Mouse (Mus musculus) mouse trophoblast stem cell (cell line): ENCODE measurements around the gene Pmm2.

Source experiments
- in situ Hi-C, 2 experiments: fragments of 300-500 bp; cut with MseI, MboI; formaldehyde crosslinking; loops; 2 replicates in 1 of 2; 3 replicates in 1 of 2; pipeline ENCODE4 v1.15.1; 2025

Pmm2 gene

GRCm38 (mm10) chr16:8655599-8655998 is 18.1 kb downstream of the Pmm2 start:
- in situ Hi-C loops, result loop anchor here in 1 of 2 experiments (10.0 kb wide), 1 partner anchor 161 kb away; no protein-coding TSS in a partner anchor

- in situ Hi-C loops, result loop anchor here in 1 of 2 experiments (10.0 kb wide), 1 partner anchor 161 kb away; no protein-coding TSS in a partner anchor
Measured at GRCm38 (mm10) chr16:8656256-8656655, 18.8 kb downstream of the Pmm2 start.

DNA sequence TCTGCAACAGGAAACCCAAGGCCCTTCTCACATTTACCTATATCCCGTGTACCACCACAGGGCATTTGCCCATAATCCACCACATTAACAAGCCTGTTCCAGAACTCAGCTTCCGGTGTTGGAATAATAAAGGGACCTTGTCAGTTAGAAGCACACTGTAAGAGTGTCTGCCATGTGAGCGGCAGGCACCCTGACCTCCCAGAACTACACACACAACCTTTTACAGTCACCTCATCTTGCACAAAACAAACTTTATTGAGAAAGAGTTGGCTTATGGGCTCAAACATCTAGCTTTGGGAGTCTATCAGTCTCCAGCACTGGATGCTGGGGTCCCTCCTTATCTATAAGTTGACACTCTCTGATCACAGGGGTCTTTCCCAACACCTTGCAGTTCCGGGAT is 20.9 kb downstream of the Pmm2 start:
- in situ Hi-C loops, result loop anchor here in 1 of 2 experiments (10.0 kb wide), 1 partner anchor 164 kb away; no protein-coding TSS in a partner anchor

DNA sequence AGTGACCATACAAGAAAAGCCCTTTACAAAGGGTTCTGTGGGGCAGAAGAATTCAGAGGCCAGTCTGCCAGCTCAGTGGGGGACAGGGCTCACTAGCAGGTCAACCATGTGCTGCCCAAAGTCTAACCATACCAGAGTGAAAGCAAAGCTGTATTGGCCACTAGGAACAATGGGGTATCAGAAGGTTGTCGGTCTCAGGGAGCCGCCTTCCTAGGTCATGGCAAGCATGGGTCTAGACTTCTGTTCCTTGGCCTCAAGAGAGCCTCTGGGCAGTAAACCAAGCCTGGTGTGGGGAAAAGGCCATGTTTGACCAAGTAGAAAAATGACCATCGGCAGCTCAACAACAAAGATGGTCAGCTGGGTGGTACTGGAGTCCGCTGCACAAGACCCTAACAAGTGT is 21.3 kb downstream of the Pmm2 start:
- in situ Hi-C loops, result loop anchor here in 1 of 2 experiments (10.0 kb wide), 1 partner anchor 164 kb away; no protein-coding TSS in a partner anchor

GRCm38 (mm10) chr16:8663022-8663421 is 25.5 kb downstream of the Pmm2 start:
- in situ Hi-C loops, result no loop called here

GRCm38 (mm10) chr16:8663606-8664539 is 26.4 kb downstream of the Pmm2 start:
- in situ Hi-C loops, result no loop called here

GRCm38 (mm10) chr16:8665367-8665766 is 27.9 kb downstream of the Pmm2 start:
- in situ Hi-C loops, result no loop called here

DNA sequence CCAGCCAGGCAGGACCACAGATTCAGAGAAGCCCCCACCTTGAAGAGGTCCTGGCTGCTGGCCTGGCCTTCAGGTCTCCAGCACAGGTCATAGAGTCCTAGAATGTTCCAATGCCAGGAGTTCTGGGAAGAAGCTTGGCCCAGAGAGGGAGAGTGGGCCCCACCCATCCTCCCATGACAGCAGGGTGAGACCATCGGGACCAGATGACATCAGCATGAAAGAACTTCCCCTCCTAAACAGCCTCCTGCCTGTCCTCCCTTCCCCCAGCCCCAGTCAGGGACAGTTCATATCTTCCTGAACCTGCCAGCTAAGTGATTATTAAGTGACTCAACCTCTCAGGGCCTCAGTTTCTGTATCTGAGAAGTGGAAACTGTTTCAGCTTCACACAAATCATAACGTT is 29.0 kb downstream of the Pmm2 start:
- in situ Hi-C loops, result no loop called here

- in situ Hi-C loops, result no loop called here
Measured at GRCm38 (mm10) chr16:8667261-8667660, 29.8 kb downstream of the Pmm2 start.

GRCm38 (mm10) chr16:8667814-8668213 is 30.3 kb downstream of the Pmm2 start:
- in situ Hi-C loops, result no loop called here

DNA sequence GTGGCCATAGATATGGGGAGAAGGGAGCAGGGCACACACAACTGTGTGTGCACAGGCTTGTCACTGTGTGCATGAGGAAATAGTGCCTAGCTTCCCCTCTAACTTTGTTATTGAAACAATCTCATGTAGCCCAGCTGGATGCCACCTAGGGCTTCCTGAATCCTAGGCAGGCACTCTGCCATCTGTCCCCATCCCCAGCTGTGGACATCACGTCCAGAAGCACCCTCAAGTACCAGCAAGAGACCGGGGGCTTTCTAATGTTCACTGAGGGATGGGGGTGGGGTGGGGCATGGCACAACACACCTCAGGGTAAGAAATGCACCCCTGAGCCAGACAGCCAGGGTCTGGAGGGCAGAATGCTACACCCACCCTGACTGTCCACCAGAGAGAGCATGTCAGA is 30.9 kb downstream of the Pmm2 start:
- in situ Hi-C loops, result no loop called here

- in situ Hi-C loops, result no loop called here
Measured at GRCm38 (mm10) chr16:8669432-8669831, 32.0 kb downstream of the Pmm2 start.

DNA sequence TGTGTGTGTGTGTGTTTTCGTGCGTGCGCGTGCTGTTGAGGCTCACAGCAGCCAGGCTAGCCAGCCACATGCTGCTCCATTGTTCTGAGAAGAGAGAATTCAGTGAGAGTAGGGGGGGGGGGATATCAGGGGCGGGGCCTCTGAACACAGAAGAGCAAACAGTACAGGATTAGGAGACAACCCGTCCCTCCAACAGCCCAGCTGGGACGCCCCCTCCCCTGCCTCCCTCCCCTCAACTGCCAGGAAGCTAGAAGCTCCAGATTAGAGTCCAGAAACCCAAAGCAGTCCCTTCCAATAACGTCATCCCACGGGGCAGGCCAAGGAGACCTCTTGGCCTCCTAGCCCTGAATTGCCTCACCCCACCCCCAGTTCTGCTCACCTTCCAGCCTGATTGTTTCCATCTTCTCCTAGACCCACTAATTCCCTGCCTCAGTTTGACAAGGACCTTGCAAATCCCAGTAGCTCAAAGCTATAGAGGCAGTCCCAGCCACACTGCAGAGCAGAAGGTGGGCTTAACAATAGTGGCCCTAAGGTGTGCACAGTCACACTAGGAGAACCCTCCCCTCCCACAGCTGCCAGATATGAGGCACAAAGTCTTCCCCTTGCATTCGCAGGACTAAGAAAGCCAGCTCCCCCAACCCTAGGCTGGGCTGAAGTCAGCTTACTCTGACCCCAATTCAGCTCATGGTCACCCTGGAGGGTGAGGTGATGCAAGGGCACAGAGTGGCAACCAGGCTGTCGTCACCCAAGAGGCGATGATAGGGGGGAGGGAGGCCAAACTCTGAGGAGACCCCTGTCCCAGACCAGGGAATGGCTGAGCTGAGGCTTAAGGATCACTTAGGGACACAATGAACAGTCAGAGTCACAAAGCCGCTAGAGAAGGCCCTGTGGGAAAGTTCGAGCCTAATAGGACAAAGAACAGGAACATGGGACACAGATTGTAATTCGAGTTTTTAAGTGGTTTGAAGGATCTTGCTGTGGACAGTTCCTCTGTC is 32.9 kb downstream of the Pmm2 start:
- in situ Hi-C loops, result loop anchor here (5.0 kb wide), 3 partner anchors 178 to 263 kb away; no protein-coding TSS in a partner anchor

DNA sequence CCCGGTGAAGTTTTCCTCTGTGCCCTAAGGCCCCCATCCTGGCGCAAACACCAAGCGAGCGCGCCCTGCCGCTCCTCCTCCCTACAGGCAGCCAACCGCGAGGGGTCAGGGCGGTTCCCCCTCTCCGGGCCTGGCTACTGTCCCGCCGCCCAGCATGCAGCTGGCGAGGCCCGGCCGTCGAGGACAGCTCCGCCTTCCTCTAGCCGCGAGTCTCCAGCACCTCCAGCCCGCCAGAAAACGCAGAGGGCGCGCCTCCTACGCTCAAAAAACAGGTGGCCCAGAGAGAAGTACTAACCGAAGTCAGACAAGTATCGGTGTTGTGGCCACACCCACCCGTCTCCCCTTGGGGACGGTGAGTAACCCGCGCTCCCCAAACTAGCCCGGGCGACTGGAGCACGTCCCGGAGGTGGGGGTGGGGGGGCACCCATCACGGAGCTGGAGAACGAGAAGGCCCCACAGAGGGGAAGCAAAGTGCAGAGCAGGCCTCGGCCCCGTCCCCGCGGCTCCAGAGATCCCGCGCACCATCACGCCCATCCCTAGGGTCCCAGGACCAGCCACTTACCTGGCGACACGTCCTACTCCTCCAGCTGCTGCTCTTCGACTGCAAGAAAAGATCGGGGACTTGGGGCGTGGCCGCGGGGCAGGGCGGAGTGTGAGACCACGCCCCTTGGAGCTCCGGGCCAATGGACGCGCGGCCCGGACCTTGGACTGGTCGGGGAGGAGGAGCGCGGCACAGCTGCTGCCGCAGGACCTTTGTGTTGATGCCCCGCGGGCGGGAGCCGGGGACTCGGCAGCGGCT is 34.3 kb downstream of the Pmm2 start, which contains the start of gene Carhsp1:
Gene Carhsp1 (minus strand): TSS at position 605 of the 799 bp plus-strand sequence.
- in situ Hi-C loops, result loop anchor here (5.0 kb wide), 3 partner anchors 179 to 264 kb away; no protein-coding TSS in a partner anchor

- in situ Hi-C loops, result loop anchor here (5.0 kb wide), 3 partner anchors 180 to 265 kb away; no protein-coding TSS in a partner anchor
Measured at GRCm38 (mm10) chr16:8672350-8672687, 34.8 kb downstream of the Pmm2 start.

DNA sequence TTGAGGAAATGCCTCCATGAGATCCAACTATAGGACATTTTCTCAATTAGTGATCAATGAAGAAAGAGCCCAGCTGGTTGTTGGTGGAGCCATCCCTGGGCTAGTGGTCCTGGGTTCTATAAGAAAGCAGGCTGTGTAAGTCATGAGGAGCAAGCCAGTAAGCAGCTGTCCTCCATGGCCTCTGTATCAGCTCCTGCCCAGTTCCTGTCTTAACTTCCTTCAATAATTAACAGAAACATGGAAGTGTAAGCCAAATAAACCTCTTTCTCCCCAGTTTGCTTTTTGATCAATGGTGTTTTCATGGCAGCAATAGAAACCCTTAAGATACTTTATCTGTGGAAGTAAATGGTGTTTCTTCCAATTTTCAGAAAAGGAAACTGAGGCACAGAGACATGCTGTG is 35.3 kb downstream of the Pmm2 start:
- in situ Hi-C loops, result loop anchor here (5.0 kb wide), 3 partner anchors 181 to 266 kb away; no protein-coding TSS in a partner anchor

DNA sequence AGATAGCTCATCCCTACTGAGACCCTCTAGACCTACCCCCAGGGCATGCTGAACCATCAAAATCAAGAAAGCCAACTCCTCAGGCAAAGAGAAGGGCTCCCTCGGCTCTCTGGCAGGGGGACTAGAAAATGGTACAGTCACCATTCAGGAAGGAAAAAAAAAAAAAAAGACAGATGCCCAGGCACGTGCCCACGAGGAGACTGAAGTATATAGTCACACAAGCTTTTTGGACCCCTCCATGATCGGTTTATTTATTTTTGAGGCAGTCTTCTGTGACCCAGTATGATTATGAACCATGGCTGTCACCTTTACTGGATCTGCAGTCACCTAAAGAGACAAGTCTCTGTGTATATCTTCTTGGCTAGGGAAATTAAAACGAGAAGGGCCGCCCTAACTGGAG is 35.9 kb downstream of the Pmm2 start:
- in situ Hi-C loops, result loop anchor here (5.0 kb wide), 3 partner anchors 181 to 266 kb away; no protein-coding TSS in a partner anchor

- in situ Hi-C loops, result loop anchor here (5.0 kb wide), 3 partner anchors 182 to 267 kb away; no protein-coding TSS in a partner anchor
Measured at GRCm38 (mm10) chr16:8674165-8674564, 36.7 kb downstream of the Pmm2 start.

- in situ Hi-C loops, result no loop called here
Measured at GRCm38 (mm10) chr16:8675559-8675958, 38.1 kb downstream of the Pmm2 start.

DNA sequence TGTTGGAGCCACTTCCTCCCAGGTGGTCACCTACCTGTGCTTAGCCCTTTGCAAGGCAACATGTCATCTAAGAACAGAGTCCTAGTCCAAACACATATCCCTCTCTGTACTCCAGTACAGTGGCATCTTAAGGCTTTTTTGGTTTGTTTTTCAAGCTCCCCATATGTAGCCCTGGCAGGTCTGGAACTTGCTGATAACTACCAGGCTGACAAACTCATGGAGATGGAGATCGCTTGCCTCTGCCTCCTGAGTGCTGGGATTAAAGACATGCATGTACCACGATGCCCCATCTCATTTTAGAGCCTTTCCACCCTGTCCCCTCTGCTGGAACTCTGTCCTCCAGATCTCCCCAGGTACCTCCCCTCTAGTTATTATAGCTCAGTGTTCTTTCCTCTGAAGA is 38.8 kb downstream of the Pmm2 start:
- in situ Hi-C loops, result no loop called here
